Mouse (Mus musculus) midbrain, embryonic 11.5 days (tissue): ENCODE results near the gene 5730596B20Rik. TPM values are rescaled to one million over a fixed set of nuclear protein-coding genes. Genes with fewer than 3 reads are reported as not detected.

Experiments
- ATAC-seq: fragments of 200-750 bp; cut with Nextera tagmentation; 2 replicates; pipeline ENCODE4 v1.8.0; 2017; ENCODE audit warnings: moderate TSS enrichment, moderate library complexity; ENCODE audit not compliant: low FRiP score
- DNase-seq: peaks from one replicate; pipeline ENCODE4 v3.0.0; 2015; ENCODE audit warnings: low spot score; ENCODE audit errors: missing footprints
- H3K27ac ChIP-seq: fragments of 300-500 bp; sonication (generic); 2 replicates; pipeline ENCODE4 v1.5.1; 2014; ENCODE audit warnings: low read depth, low read length
- H3K27me3 ChIP-seq: fragments of 300-500 bp; sonication (generic); 2 replicates; pipeline ENCODE4 v1.6.1; 2014; ENCODE audit warnings: mild to moderate bottlenecking, low read length, moderate library complexity, mixed read lengths; ENCODE audit not compliant: control insufficient read depth, insufficient read depth
- H3K36me3 ChIP-seq: fragments of 300-500 bp; sonication (generic); 2 replicates; pipeline ENCODE4 v1.6.1; 2014; ENCODE audit warnings: mild to moderate bottlenecking, low read length, moderate library complexity, mixed read lengths; ENCODE audit not compliant: control insufficient read depth, insufficient read depth
- H3K4me1 ChIP-seq: fragments of 300-500 bp; sonication (generic); 2 replicates; pipeline ENCODE4 v1.6.1; 2014; ENCODE audit warnings: low read length; ENCODE audit not compliant: control insufficient read depth, insufficient read depth
- H3K4me2 ChIP-seq: fragments of 300-500 bp; sonication (generic); 2 replicates; pipeline ENCODE4 v1.6.1; 2014; ENCODE audit warnings: mild to moderate bottlenecking, moderate library complexity
- H3K4me3 ChIP-seq: fragments of 300-500 bp; sonication (generic); 2 replicates; pipeline ENCODE4 v1.5.1; 2014; ENCODE audit warnings: low read depth, low read length
- H3K9ac ChIP-seq: fragments of 300-500 bp; sonication (generic); 2 replicates; pipeline ENCODE4 v1.6.1; 2014; ENCODE audit warnings: low read length
- H3K9me3 ChIP-seq: fragments of 300-500 bp; sonication (generic); 2 replicates; pipeline ENCODE4 v1.6.1; 2016; ENCODE audit warnings: low read length; ENCODE audit not compliant: control insufficient read depth
- WGBS: fragments of 180-500 bp; shearing (Covaris S2); extraction: QIAGEN DNeasy Blood & Tissue Kit; methylation state at CpG from one replicate; pipeline ENCODE4 v1.1.7; 2014; 5-methylcytosine and 5-hydroxymethylcytosine counted together
- polyA plus RNA-seq: library from polyadenylated mRNA; unstranded; fragments of >200 nt; fragmentation: Nextera tagmentation; extraction: Ambion mirVana; gene quantifications from 2 replicates; pipeline ENCODE4 v1.2.1, GENCODE M21; 2014

5730596B20Rik gene
- polyA plus RNA-seq, 1 experiment from 2014 or later, result not detected

GRCm38 (mm10) chr6:52200073-52200750 is 22.9 kb downstream of the 5730596B20Rik start:
- peaks cover 7% of the 10 kb centered on the region for H3K4me1 ChIP-seq
- no peaks in the 10 kb centered on the region for H3K9me3 ChIP-seq
- under 1% methylated on average over 30 of the region's 30 CpGs for WGBS
- no peak overlapping the region for H3K4me3 ChIP-seq
- H3K9ac ChIP-seq, result no peak overlapping the region
- H3K36me3 ChIP-seq, result no peaks in the 10 kb centered on the region
- H3K27me3 ChIP-seq, result peaks cover 98% of the 10 kb centered on the region
- ATAC-seq (no peak), DNase-seq (no peak)
- H3K27ac ChIP-seq, result no peak overlapping the region
- no peak overlapping the region for H3K4me2 ChIP-seq

GRCm38 (mm10) chr6:52200751-52201250 is 23.5 kb downstream of the 5730596B20Rik start:
- no peak overlapping the region for H3K4me2 ChIP-seq
- 5% methylated on average over 10 of the region's 10 CpGs for WGBS
- H3K4me3 ChIP-seq, result no peak overlapping the region
- H3K4me1 ChIP-seq, result peaks cover 7% of the 10 kb centered on the region
- ATAC-seq, result no peak
- no peak overlapping the region for H3K9ac ChIP-seq
- H3K27me3 ChIP-seq, result peaks cover 98% of the 10 kb centered on the region
- H3K36me3 ChIP-seq, result no peaks in the 10 kb centered on the region
- H3K9me3 ChIP-seq, result no peaks in the 10 kb centered on the region
- peak; percentile 96 for DNase-seq
- H3K27ac ChIP-seq, result no peak overlapping the region

- Histone ChIP-seq H3K4me2 (no peak overlapping the region), H3K4me1 (peaks cover 7% of the 10 kb centered on the region), H3K27ac (no peak overlapping the region), H3K4me3 (no peak overlapping the region), H3K9me3 (no peaks in the 10 kb centered on the region), H3K9ac (no peak overlapping the region), H3K27me3 (peaks cover 98% of the 10 kb centered on the region), H3K36me3 (no peaks in the 10 kb centered on the region)
- ATAC-seq (no peak), DNase-seq (no peak)
- 15% methylated on average over 1 of the region's 1 CpGs for WGBS
Measured at GRCm38 (mm10) chr6:52201269-52201668, 24.0 kb downstream of the 5730596B20Rik start.

- Histone ChIP-seq H3K27ac (no peak overlapping the region), H3K27me3 (peaks cover 98% of the 10 kb centered on the region), H3K9ac (no peak overlapping the region), H3K9me3 (no peaks in the 10 kb centered on the region), H3K4me3 (no peak overlapping the region), H3K4me2 (no peak overlapping the region), H3K36me3 (no peaks in the 10 kb centered on the region), H3K4me1 (peaks cover 7% of the 10 kb centered on the region)
- WGBS, result 2% methylated on average over 22 of the region's 22 CpGs
- DNase-seq (peak; percentile 96), ATAC-seq (no peak)
Measured at GRCm38 (mm10) chr6:52202362-52203120, 25.2 kb downstream of the 5730596B20Rik start.

- ATAC-seq (no peak), DNase-seq (no peak)
- Histone ChIP-seq H3K4me1 (peaks cover 7% of the 10 kb centered on the region), H3K9me3 (no peaks in the 10 kb centered on the region), H3K4me2 (no peak overlapping the region), H3K27ac (no peak overlapping the region), H3K36me3 (no peaks in the 10 kb centered on the region), H3K27me3 (peaks cover 98% of the 10 kb centered on the region), H3K4me3 (no peak overlapping the region), H3K9ac (no peak overlapping the region)
- 1% methylated on average over 10 of the region's 10 CpGs for WGBS
Measured at GRCm38 (mm10) chr6:52203121-52203370, 25.7 kb downstream of the 5730596B20Rik start.

GRCm38 (mm10) chr6:52203371-52204049 is 26.2 kb downstream of the 5730596B20Rik start:
- no peak for ATAC-seq
- DNase-seq, result peak; percentile 96

GRCm38 (mm10) chr6:52204050-52204752 is 26.9 kb downstream of the 5730596B20Rik start, which contains the start of gene Hoxa5:
Gene Hoxa5, minus strand, starts transcription at chr6:52204587.
- no peaks in the 10 kb centered on the region for H3K36me3 ChIP-seq
- no peak within 1 kb of the TSS for H3K27ac ChIP-seq
- H3K9ac ChIP-seq, result no peak within 1 kb of the TSS
- peak within 1 kb of the TSS; percentile 10 for H3K4me3 ChIP-seq
- H3K4me1 ChIP-seq, result peaks cover 7% of the 10 kb centered on the region
- H3K4me2 ChIP-seq, result peak within 1 kb of the TSS; percentile 22
- no peaks in the 10 kb centered on the region for H3K9me3 ChIP-seq
- no peak for ATAC-seq
- peaks cover 100% of the 10 kb centered on the region for H3K27me3 ChIP-seq
- DNase-seq, result peak; percentile 97
- WGBS, result under 1% methylated on average over 65 of the region's 65 CpGs

More at GRCm38 (mm10) chr6:52203371-52204049, 26.2 kb downstream of the 5730596B20Rik start:
- H3K4me2 ChIP-seq, result peak overlapping the region; percentile 22
- H3K4me3 ChIP-seq, result peak overlapping the region; percentile 10
- WGBS, result under 1% methylated on average over 46 of the region's 46 CpGs
- H3K36me3 ChIP-seq, result no peaks in the 10 kb centered on the region
- no peak overlapping the region for H3K9ac ChIP-seq
- H3K4me1 ChIP-seq, result peaks cover 7% of the 10 kb centered on the region
- H3K27me3 ChIP-seq, result peaks cover 98% of the 10 kb centered on the region
- H3K27ac ChIP-seq, result no peak overlapping the region
- no peaks in the 10 kb centered on the region for H3K9me3 ChIP-seq

GRCm38 (mm10) chr6:52205221-52205620 is 27.9 kb downstream of the 5730596B20Rik start:
- Histone ChIP-seq H3K27ac (no peak overlapping the region), H3K4me2 (no peak overlapping the region), H3K4me1 (peaks cover 7% of the 10 kb centered on the region), H3K9me3 (no peaks in the 10 kb centered on the region), H3K4me3 (no peak overlapping the region), H3K36me3 (no peaks in the 10 kb centered on the region), H3K9ac (no peak overlapping the region), H3K27me3 (peaks cover 100% of the 10 kb centered on the region)
- ATAC-seq (no peak), DNase-seq (peak; percentile 97)
- 5% methylated on average over 14 of the region's 14 CpGs for WGBS
